Mouse (Mus musculus) c-Kit-negative CD71-positive TER-119-positive erythroid progenitor cells, embryonic 14.5 days (primary cell): ENCODE measurements around the gene Dis3l2.

Experiments
- DNase-seq: peaks from one replicate; pipeline ENCODE4 v3.0.0-alpha.2; 2013; ENCODE audit warnings: low read depth, low spot score

Gene Dis3l2

DNA sequence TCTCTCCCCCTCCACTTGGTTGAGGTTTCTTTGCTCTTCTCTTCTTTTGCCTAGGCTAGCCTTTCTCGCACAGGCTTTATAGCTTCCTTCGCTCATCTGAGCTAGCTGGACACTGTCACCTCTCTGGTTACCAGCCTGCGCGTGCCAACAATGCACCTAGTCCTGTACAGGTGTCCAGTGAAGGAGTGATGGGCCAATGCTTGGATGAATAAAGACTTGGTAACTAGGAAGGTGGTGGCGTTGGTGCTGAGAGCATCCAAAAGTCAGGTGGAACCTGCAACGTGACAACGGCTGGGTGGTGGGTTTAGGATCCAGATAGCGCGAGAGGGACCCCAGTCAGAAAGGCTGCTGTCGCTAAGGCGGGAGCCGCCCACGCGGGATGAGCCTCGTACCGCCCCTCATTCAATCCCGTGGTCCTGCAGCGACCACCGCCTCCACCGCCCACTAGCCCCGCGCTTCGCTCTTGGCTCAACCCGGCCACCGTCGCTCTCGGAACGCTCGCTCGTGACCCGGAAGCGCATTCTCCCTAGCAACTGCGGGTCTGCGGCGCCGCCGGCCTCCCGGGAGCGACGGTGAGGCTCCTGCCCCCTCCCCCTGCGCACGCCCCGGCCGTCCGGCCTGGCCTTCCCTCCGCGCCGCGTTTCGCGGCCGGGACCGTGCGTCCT is at the start of gene Dis3l2:
Gene Dis3l2 (plus strand): TSS at position 509 of the 665 bp plus-strand sequence.
- DNase-seq: peak; percentile 8

DNA sequence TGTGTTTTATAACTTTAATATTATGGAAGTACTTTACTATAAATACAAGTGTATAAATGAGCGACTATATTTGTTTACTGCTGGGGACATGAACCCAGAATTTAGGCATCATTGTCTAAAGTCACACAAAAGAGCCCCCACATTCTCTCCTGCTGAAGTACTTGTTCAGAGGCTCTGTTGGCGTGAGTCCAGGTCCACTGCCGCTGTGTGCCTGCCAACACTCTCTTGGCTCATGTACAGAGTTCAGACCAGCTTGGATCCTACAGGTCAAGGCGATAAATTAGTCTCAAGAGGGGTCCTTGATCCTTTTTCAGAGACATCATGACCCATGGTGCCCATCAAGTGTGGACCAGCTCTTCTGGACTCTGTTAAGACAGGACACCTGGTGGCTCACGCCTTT is 46.5 kb upstream of the Dis3l2 start:
- DNase-seq: no peak

DNA sequence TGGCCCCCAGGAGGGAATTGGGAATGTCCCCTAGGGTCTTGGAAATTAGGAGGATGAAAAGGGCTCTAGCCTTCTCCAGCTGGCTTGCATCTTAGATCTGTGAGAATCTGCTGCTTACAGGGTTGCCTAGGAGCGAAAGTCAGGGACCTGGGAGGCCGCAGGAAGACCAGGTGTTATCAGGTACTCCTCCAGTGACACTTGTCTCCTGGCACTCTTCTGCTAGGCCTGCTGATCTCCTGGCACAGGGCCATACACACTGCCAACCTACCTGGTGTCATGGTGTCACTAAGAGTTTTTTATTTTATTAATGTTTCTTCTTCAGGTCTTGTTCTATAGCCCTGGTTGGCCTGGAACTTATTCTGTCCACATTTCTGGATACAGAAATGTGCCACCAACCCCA is 38.5 kb upstream of the Dis3l2 start:
- DNase-seq: no peak

GRCm38 (mm10) chr1:86669552-86670273 is 33.9 kb upstream of the Dis3l2 start:
- no peak for DNase-seq

DNA sequence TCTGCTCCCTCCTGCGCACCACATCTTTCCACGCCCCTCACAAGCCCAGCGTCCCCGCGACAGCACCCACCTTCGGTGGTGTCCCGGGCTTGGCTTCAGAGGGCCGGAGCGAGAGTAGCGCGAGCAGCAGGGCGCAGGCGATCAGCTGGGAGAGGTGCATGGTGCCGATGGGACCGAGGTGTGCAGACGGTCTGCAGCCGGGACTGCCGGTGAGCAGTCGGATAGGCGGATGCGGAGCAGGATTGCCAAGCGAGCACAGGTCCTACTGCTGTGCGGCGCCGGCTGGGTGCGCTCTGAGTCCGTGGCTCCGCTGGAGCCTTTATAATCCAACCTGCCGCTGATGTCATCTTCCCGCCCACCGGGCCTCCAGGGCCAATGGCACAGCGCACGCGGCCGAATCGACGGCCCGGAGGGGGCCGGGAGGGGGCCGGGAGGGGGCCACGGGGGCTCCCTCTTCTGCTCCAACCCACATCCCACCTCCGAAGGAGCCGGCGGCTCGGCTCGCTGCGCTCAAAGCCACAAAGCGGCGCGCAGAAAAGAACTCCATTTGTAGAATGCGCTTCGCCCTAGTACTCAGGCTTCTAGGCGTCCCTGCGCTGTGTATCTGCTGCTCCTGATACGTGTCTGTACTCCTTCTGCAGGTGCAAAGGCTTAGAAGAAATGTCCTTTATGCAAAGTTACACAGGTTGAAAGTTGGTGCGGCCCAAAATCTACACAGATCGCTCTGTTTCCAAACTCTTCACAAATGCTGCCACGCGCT is 33.1 kb upstream of the Dis3l2 start, which contains the start of gene Nppc:
Gene Nppc (minus strand): TSS at position 293 of the 760 bp plus-strand sequence.
- DNase-seq: no peak

- no peak for DNase-seq
Measured at GRCm38 (mm10) chr1:86674385-86674784, 29.2 kb upstream of the Dis3l2 start.

DNA sequence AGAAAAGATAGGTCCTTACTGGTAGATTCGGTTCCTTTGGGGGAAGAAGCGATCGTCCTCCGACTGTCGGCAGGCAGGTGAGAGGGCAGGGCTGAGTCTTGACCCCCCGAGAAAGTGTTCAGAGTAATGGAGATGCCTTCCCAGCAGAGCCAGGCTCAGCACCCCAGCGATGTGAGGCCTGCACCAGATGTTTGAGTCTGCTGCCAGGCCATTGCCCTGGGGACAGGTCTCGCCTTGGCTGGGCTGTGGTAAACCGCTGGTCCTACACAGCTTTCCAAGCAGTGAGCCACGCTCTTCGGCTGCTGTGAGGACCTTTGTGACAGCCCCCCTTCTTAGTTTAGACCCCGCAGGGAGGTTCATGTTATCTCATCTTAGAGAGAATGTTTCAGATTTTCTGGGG is 28.5 kb upstream of the Dis3l2 start:
- no peak for DNase-seq

- DNase-seq: no peak
Measured at GRCm38 (mm10) chr1:86677624-86678023, 26.0 kb upstream of the Dis3l2 start.

- no peak for DNase-seq
Measured at GRCm38 (mm10) chr1:86678667-86679066, 24.9 kb upstream of the Dis3l2 start.

- no peak for DNase-seq
Measured at GRCm38 (mm10) chr1:86687236-86687635, 16.4 kb upstream of the Dis3l2 start.

GRCm38 (mm10) chr1:86691027-86691426 is 12.6 kb upstream of the Dis3l2 start:
- DNase-seq: no peak

- no peak for DNase-seq
Measured at GRCm38 (mm10) chr1:86696948-86697347, 6.7 kb upstream of the Dis3l2 start.

- DNase-seq: no peak
Measured at GRCm38 (mm10) chr1:86698721-86699120, 4.9 kb upstream of the Dis3l2 start.

GRCm38 (mm10) chr1:86699346-86700136 is 4.1 kb upstream of the Dis3l2 start:
- DNase-seq: no peak

- DNase-seq: no peak
Measured at GRCm38 (mm10) chr1:86700367-86700766, 3.2 kb upstream of the Dis3l2 start.

DNA sequence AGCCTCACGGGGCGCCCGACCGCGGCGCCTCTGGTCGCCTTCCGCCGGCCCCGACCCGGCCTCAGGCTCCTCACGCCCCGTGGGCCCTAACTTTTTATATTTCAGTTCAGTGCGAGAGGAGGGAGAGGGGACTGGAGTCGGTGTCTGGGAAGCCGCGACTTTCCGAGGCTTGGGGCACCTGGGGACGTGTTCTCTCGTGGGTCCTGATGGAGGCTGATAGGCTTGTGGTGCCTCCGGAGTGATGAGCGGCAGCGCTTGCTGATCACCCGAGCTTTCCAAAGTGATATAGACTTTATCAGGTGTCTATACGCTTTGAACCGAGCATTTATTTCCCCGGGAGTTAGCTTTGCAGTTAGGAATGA is 338 bp downstream of the Dis3l2 start:
- peak; percentile 9 for DNase-seq

DNA sequence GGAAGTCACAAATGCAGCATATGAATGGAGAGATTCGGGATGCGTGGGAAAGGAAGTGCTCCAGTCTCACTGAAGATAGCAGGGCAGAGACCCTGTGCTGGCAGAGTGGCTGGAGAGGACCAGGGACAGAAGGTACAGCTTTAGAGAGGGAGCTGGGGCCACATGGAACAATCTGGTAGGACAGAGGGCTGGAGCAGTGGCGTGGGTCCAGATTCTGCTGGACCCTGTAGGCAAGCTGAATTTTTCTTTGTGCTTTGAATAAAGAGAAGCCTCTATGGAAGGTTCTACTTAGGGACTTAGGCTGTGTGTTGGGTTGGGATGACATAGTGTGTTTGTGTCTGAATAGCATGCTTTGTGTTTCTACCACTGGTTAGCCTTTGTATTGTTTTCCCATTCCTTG is 1.9 kb downstream of the Dis3l2 start:
- no peak for DNase-seq

DNA sequence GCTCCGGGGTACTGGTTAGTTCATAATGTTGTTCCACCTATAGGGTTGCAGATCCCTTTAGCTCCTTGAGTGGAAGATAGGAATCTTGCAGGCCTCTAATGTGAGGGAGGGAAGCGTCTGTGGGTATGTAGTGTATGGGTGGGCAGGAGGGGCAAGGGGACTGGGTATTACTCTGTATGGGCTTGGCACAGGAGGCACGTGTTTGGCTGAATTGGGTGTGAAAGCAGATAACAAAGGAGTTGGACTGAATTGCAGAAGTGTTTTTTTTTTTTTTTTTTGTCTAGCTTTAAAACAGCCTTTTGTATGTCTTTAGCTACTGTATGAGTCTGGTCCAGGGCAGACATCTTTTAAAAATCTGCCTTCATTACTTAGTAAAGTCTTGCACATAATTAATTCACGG is 5.9 kb downstream of the Dis3l2 start:
- DNase-seq: no peak

- DNase-seq: no peak
Measured at GRCm38 (mm10) chr1:86712045-86712444, 8.4 kb downstream of the Dis3l2 start.

DNA sequence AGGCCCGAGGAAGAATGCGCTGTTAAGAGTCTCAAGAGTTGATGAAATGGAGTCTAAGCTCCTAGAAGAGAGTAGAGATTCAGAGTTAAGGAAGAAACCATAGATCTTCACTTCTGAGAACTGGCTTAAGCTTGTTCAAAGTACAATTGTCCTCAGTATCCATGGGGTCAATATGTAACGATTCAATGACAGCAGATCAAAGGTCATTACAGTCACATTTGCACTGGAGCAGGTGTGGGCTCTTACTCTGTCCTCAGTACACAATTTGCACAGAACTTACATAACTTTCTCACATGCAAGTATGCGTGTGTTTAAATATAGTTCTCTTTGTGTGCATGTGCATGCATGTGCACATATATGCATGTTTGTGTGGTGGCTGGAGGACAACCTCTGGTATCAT is 9.4 kb downstream of the Dis3l2 start:
- no peak for DNase-seq

DNA sequence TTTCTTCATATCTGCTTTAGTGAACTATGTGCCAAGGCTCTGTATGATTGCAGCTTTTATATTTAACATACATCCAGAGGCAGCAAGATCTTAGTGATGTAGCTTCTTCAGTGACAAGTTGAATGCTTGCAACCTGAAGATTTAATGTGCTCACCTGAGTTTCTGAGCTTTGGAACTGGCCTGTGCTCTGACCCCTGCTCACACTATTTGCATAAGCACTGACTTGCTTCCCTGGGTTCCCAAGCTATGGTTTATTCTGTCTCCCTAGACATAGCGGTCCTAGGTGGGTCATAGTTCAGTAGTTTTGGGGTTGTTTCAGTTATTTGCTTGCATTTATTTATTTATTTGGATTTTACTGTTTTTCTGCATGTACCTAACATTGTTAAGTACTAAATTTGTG is 14.6 kb downstream of the Dis3l2 start:
- DNase-seq: no peak

- no peak for DNase-seq
Measured at GRCm38 (mm10) chr1:86719391-86719790, 15.8 kb downstream of the Dis3l2 start.
